Mouse (Mus musculus) gastrocnemius, adult 2 months (tissue): ENCODE measurements around the gene Mut. TPM values are rescaled to one million over a fixed set of nuclear protein-coding genes. Genes with fewer than 3 reads are reported as not detected.

Experiments used
- DNase-seq: peaks from one replicate; pipeline ENCODE4 v3.0.0; 2022
- H3K27ac ChIP-seq: fragments of 200-600 bp; 2 replicates; pipeline ENCODE4 v1.8.1; 2022; ENCODE audit warnings: mild to moderate bottlenecking
- H3K4me3 ChIP-seq: fragments of 200-600 bp; 2 replicates; pipeline ENCODE4 v1.8.1; 2022; ENCODE audit warnings: mild to moderate bottlenecking, moderate library complexity
- CTCF ChIP-seq: fragments of 200-600 bp; IDR thresholded peaks from 2 replicates; pipeline ENCODE4 v1.8.1; 2022; ENCODE audit warnings: antibody characterized with exemption, mild to moderate bottlenecking, moderate library complexity
- intact Hi-C: fragments of 180-260 bp; cut with DNase I; formaldehyde crosslinking; loops from one replicate; pipeline ENCODE4 v1.15.1; 2025
- long read RNA-seq, 2 experiments: library from polyadenylated mRNA; stranded (forward); transcript quantifications; one replicate each; pipeline ENCODE4 v2.0.0; 2021
- total RNA-seq, 2 experiments: library from RNA; stranded (reverse); gene quantifications; 2 replicates each; pipeline ENCODE4 v1.2.3; 2021

Gene Mut
- 10 to 100 TPM; 76.2 to 97.0 TPM for total RNA-seq
- long read RNA-seq, experiment 1, transcript Mut-201 (13 exons, 3,674 nt), result major isoform, 113 of 136 reads
- long read RNA-seq, experiment 1, partial matches to known transcripts, result 4 of 136 reads
- long read RNA-seq, experiment 1, other reads (novel, unspliced or antisense), result 19 of 136 reads
- long read RNA-seq, experiment 2, transcript Mut-201 (13 exons, 3,674 nt), result major isoform, 100 of 138 reads
- long read RNA-seq, experiment 2, partial matches to known transcripts, result 7 of 138 reads
- long read RNA-seq, experiment 2, other reads (novel, unspliced or antisense), result 31 of 138 reads

DNA sequence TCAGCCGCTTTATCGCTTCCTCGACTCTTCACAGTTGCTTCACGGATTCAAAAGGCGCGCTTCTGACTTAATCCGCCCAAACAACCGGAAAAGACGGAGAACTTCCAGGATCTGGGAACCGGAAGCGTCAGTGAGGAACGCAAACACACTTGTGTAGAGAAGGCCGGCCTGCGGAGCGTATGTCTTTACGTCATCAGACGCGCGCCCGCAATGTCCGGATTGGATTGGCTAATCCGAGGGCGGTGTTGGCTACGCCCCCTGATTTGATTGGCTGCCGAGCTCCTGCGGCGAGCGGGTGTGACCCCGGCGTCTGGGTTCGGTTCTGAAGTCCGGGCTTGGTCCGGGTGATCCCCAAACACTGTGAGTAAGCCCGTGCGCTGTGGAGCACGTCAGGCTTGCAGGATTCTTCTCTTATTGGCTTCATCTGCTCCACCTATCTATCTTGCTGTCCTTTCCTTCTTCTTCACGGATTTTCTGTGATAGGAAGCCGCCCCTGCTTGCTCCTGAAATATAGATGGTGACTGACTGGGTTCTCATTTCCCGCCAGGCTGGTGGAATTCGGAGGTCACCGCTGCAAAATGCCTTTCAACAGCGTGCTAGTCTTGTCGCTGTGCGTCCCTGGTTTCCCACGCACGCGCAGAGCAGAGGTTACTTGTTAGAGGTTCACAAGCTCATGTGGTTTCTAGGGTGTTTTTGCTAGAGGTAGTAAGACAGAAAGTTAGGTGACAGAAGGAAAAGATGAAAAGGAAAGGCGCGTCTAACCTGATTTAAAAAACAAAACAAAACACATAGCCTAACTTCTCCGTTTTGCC, at the start of gene Mut, which contains the start of gene Cenpq:
Gene Mut (plus strand): TSS at position 266 of the 812 bp plus-strand sequence.
Gene Cenpq (minus strand): TSS at position 628 of the 812 bp plus-strand sequence.
- peak within 1 kb of the TSS; percentile 99 for H3K27ac ChIP-seq
- TF ChIP-seq CTCF, result no peak
- intact Hi-C loops, result no loop called here
- peak; percentile 99 for DNase-seq
- peak within 1 kb of the TSS; percentile 76 for H3K4me3 ChIP-seq

DNA sequence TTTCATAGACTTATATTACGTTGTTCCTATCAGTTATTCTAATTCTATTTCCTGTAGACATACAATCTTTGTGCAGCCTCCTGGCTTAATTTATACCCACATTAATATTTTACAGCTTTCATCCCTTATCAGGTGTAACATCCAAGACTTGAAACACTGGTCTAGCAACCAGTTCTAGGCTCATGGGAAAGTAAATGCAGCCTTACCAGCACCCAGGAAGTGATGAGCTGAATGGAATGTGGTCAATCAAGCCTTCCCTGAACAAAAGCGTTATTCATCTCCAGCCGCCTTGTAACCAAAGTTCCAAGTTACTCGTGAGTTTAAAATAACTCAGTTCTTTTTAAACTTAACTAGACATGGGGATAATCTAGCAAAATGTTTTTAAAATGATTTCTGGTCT, 49.3 kb upstream of the Mut start:
- DNase-seq, result no peak
- no peak for TF ChIP-seq CTCF

DNA sequence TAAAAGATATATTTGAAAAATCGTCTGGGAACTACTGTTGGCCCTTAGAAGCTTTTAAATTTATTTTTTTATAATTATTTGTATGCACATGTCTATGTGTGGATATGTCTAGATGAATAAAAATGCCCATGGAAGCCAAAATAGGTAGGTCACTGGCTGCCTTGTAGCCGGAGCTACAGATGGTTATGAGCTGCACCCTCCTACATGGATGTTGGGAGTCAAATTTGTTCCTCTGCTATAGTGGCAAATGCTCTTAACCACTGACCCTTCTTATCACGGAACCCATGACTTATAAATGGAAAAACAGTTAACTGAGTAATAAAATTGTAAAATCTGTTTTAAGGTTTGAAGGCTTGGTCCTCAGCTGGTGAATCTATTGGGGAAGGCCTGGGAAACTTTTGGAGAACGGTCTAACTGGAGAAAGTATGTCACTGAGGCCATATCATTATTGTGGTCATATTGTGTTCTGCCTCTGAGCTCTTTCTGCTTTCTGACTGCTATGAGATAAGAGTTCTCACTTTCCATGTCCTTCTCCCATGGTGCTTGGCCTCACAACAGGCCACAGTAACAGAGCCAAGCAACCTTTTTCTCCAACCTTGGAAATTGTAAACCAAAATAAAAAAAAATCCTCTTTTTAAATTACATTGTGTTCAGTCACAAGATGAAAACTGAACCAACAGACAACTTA, 46.5 kb upstream of the Mut start:
- intact Hi-C loops, result no loop called here
- DNase-seq, result no peak
- no peak for TF ChIP-seq CTCF
- Histone ChIP-seq H3K4me3 (no peak overlapping the region), H3K27ac (no peak overlapping the region)

More for the DNA sequence above, 49.3 kb upstream of the Mut start:
- intact Hi-C loops, result no loop called here
- no peak overlapping the region for H3K27ac ChIP-seq
- no peak overlapping the region for H3K4me3 ChIP-seq

DNA sequence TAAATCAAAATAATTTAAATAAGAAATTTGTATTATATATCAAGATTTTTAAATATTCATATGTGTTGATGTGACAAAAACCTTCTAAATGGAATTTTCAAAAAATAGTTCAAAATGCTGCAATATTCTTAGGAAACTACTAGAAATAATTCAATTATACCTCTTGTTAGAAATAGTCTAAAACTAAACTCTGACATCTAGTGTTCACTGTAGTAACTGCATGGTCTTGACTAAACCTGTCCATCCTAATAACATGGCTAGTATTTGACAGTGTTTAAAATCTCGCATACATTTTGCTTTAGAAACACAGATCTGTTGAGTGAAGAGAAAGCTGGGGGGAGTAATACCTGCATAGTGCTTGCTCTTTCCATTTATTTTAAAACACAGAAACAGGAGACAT, 37.6 kb upstream of the Mut start:
- Histone ChIP-seq H3K4me3 (no peak overlapping the region), H3K27ac (no peak overlapping the region)
- peak; percentile 70 for TF ChIP-seq CTCF
- no peak for DNase-seq
- intact Hi-C loops, result loop anchor here (5.0 kb wide), 1 partner anchor 65 kb away; no protein-coding TSS in a partner anchor

DNA sequence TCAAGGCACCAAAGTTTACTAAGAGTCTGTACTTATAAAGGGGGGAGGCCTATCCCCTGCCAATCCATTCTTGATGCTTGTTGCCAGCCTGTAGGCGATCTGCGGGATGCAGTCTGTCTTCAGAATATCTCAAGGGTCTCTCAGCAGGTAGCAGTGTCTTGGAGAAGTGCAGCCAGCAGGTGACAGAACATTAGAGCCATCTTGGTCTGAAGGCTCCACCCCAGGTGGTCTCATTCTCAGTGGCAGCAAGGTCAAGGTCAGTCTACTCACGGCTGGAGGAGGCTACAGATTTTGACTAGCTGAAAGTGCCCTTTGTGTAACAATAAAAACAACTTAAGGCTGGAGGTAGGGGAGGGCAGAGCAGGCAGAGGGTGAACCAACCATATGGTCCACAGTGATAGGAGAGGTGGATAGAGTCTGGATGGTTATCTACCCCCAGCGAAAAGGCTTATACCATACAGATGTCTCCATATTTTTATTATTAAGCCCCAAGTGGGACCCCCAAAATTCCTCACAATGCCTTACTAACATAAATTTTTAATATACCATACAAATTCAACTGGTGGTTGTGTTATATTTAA, 34.6 kb upstream of the Mut start:
- no peak overlapping the region for H3K4me3 ChIP-seq
- intact Hi-C loops, result loop anchor here (5.0 kb wide), 1 partner anchor 68 kb away; no protein-coding TSS in a partner anchor
- no peak for TF ChIP-seq CTCF
- H3K27ac ChIP-seq, result no peak overlapping the region
- DNase-seq, result no peak

DNA sequence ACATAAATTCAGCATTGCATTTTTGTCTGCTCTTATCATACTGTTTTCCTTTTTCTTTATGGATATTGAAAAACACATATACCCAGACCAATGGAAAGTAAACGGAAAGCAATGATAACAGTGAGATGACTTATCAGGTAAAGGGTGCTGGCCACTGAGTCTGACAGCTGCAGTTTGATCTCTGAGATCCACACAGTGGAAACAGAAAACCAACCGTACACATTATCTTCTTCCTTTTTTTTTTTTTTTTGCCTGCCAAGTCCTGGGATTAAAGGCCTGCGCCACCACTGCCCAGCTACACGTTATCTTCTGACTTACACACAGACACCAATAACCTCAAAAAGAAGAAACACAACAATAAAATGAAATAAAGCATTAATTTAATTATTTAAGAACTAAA, 31.1 kb upstream of the Mut start:
- Histone ChIP-seq H3K4me3 (no peak overlapping the region), H3K27ac (no peak overlapping the region)
- intact Hi-C loops, result no loop called here
- no peak for DNase-seq
- TF ChIP-seq CTCF, result no peak

DNA sequence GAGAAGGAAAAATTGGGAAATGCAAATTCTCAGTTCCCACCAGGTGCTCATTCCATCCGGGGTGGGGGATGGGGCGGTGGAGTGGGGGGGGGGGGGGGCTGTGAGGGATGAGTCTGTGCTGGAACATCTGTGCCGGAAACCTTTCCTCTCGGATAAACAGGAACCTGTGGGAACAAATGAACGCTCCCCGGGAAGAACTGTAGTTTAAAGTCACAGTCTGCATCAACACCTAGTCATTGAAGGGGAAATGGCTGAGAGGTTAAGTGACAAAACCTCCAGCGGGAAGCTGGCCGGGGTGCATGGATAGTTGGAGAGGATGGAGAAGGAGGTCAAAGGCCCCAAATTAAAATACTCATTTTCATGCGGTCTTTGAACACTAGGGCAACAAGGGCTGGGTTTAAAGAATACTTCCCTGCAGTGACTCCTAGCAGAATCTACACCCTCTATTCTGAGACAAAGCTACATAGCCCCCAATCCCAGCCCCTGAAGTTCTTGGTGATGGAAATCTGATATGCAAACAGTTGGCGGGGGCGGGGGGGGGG, 30.4 kb upstream of the Mut start:
- no peak for DNase-seq
- no peak for TF ChIP-seq CTCF
- intact Hi-C loops, result no loop called here
- no peak overlapping the region for H3K27ac ChIP-seq
- H3K4me3 ChIP-seq, result no peak overlapping the region

DNA sequence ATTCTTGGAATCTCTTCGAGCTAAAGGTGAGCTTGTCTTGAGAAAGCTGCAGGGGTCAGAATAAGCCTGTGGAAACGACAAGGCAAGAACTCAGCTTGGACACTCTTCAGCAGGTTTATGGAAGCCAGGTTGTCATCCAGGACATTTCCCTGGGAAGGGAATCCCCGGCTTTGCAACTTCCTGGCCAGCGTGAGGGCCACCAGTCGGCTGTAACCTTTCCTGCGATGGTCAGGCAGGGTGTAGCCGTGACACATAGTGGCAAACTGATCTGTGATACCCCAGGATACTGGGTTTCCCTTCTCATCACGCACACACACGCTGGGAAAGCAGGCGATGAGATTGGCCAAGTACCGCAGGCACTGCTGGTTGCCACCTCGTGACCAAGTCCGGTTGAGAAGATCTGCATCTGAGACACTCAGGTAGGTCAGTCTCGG, 29.7 kb upstream of the Mut start:
- TF ChIP-seq CTCF, result no peak
- intact Hi-C loops, result no loop called here
- H3K27ac ChIP-seq, result no peak overlapping the region
- H3K4me3 ChIP-seq, result peak overlapping the region; percentile 56
- DNase-seq, result peak; percentile 18

DNA sequence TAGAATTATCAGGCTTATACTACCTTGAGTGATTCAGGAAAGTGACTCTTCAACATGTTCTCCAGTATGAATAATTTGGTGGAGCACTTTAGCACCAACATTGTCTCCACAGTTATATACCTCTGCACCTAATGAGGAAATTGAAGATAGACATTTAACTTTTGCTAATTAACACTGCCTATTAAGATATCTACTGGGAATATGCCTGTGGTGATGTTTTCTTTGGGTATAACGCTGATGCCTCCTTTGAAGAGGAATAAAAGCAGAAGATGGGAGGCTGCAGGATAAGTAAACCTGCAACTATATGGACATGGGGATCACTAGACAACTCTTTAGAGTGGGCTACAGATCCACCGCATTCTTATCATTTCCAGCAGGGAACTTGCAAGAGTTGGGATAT, 20.2 kb upstream of the Mut start, which contains the start of gene Glyatl3:
Gene Glyatl3 (minus strand): TSS at position 101 of the 400 bp plus-strand sequence.
- TF ChIP-seq CTCF, result no peak
- no peak for DNase-seq
- intact Hi-C loops, result no loop called here

DNA sequence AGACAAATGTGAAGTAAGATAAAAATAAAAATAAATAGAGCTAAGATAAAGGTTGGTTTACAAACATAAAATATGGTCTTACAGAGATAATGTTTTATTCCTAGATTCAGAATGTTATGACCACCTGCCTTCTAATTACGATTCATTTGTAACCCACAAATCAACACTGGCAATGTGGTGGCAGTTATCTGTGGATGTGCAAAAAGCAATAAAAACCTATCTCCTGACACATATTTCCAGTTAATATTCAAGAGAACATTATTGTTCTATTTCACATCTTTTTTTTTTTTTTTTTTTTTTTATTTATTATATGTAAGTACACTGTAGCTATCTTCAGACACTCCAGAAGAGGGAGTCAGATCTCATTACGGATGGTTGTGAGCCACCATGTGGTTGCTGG, 19.0 kb upstream of the Mut start:
- intact Hi-C loops, result no loop called here
- Histone ChIP-seq H3K27ac (no peak overlapping the region), H3K4me3 (no peak overlapping the region)
- no peak for TF ChIP-seq CTCF
- no peak for DNase-seq

More for the DNA sequence above, 20.2 kb upstream of the Mut start, which contains the start of gene Glyatl3:
- no peak within 1 kb of the TSS for H3K27ac ChIP-seq
- H3K4me3 ChIP-seq, result no peak within 1 kb of the TSS

DNA sequence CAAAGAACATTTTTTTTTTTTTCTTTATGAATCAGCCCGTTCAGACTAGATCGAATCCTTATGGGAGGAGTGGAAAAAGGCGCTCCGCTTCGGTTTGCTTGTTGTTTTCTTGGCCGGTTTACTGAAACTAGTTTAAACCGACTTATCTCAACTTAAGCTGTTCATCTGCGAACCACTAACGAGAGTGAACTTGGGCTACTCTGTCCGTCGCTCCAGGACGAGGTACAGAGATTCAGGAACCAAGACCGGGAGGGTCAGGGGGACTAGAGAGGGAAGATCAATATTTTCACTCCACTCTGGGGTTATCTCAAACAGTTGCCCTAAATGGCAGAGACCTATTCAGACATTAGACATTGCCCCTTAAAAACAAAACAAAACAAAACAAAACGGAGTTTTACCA, 500 bp upstream of the Mut start:
- DNase-seq, result no peak
- H3K27ac ChIP-seq, result peak overlapping the region; percentile 99

DNA sequence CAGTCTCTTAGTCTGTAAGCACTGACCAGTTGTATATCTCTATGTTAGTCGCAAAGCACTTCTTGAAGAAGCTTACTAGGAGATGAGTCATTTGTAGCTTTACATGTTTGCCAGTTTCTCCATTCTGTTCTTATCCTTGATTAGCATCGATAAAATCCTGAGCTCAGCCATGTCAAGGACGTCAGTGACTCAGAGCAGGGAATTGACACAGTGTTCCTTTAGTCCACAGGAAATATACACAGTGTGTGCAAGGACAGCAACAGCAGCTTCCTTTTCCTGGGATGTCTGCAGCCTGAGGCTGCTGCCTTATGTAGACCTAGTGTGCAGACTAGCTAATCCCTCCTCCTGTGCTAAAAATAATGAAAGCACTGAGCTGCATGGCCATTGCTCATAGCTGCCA, 14.0 kb downstream of the Mut start:
- TF ChIP-seq CTCF, result no peak
- Histone ChIP-seq H3K27ac (no peak overlapping the region), H3K4me3 (no peak overlapping the region)
- intact Hi-C loops, result no loop called here
- no peak for DNase-seq

More for the DNA sequence above, 500 bp upstream of the Mut start:
- intact Hi-C loops, result no loop called here
- peak overlapping the region; percentile 76 for H3K4me3 ChIP-seq
- no peak for TF ChIP-seq CTCF
